Mouse (Mus musculus) CD8-positive naive resting alpha-beta T cell, adult 57 days (primary cell): ENCODE results near the gene Ppard. TPM values are rescaled to one million over a fixed set of nuclear protein-coding genes. Genes with fewer than 3 reads are reported as not detected.

Experiments used
- total RNA-seq: library from RNA; stranded (reverse); gene quantifications from one replicate; pipeline ENCODE4 v1.2.4, GENCODE M21; 2023

Ppard gene
- total RNA-seq: 29.2 TPM

DNA sequence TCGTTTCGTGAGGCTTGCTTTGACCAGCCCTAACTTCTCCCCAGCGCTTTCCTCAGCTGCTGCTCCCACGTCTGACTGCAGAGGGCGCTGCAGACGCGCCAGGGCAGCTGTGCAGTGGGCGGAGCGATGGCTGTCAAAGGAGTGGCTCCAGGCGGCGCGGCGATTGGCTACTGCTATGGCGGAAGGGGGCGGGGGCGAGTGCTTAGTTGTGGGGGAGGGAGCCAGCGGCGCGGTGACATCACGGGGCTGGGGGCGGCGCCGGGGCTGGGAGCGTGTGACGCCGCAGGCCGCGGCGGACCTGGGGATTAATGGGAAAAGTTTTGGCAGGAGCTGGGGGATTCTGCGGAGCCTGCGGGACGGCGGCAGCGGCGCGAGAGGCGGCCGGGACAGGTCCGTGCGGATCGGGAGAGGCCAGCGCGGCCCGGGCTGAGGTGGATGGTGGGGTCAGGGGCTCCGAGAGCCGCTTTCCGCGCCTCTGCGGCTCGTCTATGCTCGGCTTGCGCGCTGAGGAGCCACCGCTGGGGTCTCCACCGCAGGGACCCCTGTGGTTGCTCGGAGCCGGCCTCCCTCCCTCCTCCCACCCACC lies at the start of gene Ppard:
Gene Ppard, plus strand, starts transcription at position 226 of the 586 bp plus-strand sequence.

GRCm38 (mm10) chr17:28207591-28208313 lies 24.7 kb upstream of the Ppard start, which contains the start of gene Def6:
Def6 (plus strand) TSS chr17:28207778.

GRCm38 (mm10) chr17:28313212-28313879 lies 80.8 kb downstream of the Ppard start, which contains the start of gene Fance:
Fance (plus strand) TSS chr17:28313519.

GRCm38 (mm10) chr17:28328366-28328928 lies 95.9 kb downstream of the Ppard start, which contains the start of gene Rpl10a:
Rpl10a (plus strand) TSS chr17:28328471.

GRCm38 (mm10) chr17:28350466-28351352 lies 118.2 kb downstream of the Ppard start, which contains the start of gene Tead3:
Tead3 (minus strand) TSS chr17:28350817.

Other genes starting within 250 kb of the Ppard start
- 8.0 TPM for gene Tcp11, start 152.1 kb upstream of the Ppard start, total RNA-seq
- gene Scube3, start 90.6 kb upstream of the Ppard start, total RNA-seq: not detected
- 16.7 TPM for gene Zfp523, start 55.6 kb upstream of the Ppard start, total RNA-seq
- 145 TPM for gene Def6, start 24.9 kb upstream of the Ppard start, total RNA-seq
- gene Fance, start 80.8 kb downstream of the Ppard start, total RNA-seq: 33.7 TPM
- gene Rpl10a, start 95.8 kb downstream of the Ppard start, total RNA-seq: 2,114 TPM
- gene Tead3, start 118.1 kb downstream of the Ppard start, total RNA-seq: 0.21 TPM
- 1.3 TPM for gene Tulp1, start 132.5 kb downstream of the Ppard start, total RNA-seq